Mouse (Mus musculus): Measurements from ENCODE around the gene Daam1.

GRCm38 (mm10) chr12:71808631-71809030 is 22.2 kb upstream of the Daam1 start:
- TF ChIP-seq POLR2A (IDR thresholded peaks at IDR 0.05; ENCODE audit: extremely low read depth, insufficient read depth, low read length) (no peak), CTCF (IDR thresholded peaks at IDR 0.05; ENCODE audit: extremely low read depth, insufficient read depth, low read length) (no peak)

Data from cortical plate, adult 2 months (tissue).